Mouse (Mus musculus) cerebellum, adult 2 months (tissue): ENCODE measurements around the gene B3galt1.

Experiments used
- CTCF ChIP-seq: fragments of 200-500 bp; IDR thresholded peaks from 2 replicates; pipeline ENCODE4 v1.5.1; 2011; ENCODE audit warnings: low read depth, mild to moderate bottlenecking, control low read depth, low read length, moderate library complexity, borderline replicate concordance; ENCODE audit not compliant: insufficient read depth
- POLR2A ChIP-seq: fragments of 200-500 bp; IDR thresholded peaks from 2 replicates; pipeline ENCODE4 v1.6.1; 2011; ENCODE audit warnings: low read length, control low read depth, borderline replicate concordance; ENCODE audit not compliant: insufficient read depth

DNA sequence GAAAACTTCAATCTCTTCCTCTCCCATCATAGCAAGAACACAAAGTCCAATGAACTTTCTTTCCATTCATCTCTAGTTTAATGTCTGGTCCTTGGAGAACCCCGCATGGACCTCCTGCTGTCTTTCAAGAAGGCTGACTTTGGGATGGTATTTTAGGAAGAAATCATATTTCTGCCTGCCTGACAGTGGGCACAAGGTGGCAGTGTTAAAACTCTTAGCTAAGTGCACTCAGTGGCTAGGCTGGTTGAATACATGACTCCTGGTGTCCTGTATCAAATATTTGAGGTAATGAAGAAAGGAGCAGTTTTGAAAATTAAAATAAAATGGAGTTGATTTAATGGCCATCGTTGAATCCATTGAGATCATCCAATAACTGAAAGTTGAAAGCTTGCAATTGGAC lies 30.3 kb upstream of the B3galt1 start:
- peak; percentile 22; the same call in 1 of the 2 replicates for TF ChIP-seq CTCF
- TF ChIP-seq POLR2A, result no peak
